ENCODE assay signal across 12 mouse cellular contexts in the genomic region with DNA sequence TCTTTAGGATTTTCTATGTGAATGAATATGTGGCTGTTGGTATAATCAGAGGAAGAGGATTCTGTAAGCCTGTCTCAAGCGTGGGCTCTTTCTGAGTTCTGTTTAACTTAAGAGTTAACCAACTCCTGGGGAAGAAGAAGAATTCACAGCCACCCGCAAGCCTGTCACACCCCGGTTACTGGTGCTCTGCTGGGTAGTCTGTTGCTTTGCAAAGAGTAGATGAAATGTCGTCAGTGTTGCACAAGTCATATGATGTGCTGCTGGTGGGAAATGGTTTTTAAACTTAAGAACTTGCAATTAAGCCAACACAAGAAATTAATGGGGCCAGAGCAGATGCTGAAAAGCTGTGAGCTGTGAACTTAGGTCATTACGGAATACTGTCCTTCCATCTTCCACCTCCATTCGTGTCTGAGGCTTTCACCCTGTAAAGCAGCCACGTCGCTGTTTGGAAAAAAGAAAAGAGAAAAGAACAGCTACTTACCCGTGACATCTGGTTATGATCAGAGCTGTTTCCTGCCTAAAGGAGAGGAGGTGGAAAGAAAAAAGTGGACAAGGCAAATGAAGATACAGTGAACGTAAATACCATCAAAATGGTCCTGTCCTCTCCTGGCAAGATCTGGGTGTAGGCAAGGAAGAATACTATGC. TPM values are rescaled to one million over a fixed set of nuclear protein-coding genes. Genes with fewer than 3 reads are reported as not detected.
DNase-seq lines count a peak whose midpoint lies in the region; ATAC-seq and TF ChIP-seq lines count a peak whose summit lies in the region.
"Had no signal": no experiment of that assay in that cellular context is flagged by ENCODE, and none has a peak within 500 bp of the region (broad histone marks: within the 10 kb centered on the region; RNA-seq: fewer than 3 reads in every experiment).

No protein-coding gene starts in this region.

- peak overlapping the region; percentile 35 for H3K4me3 ChIP-seq in heart, embryonic 10.5 days
- 0 out of 2 replicates have a peak overlapping the region, but pooled peaks have one; percentile 5 for H3K4me3 ChIP-seq in neural tube, embryonic 13.5 days
- no peak overlapping the region; the same call in 1 of the 2 replicates for H3K4me3 ChIP-seq in intestine, postnatal 0 days (ENCODE audit: low read depth, low read length)
- peak overlapping the region; percentile 34 for H3K4me3 ChIP-seq in stomach, embryonic 16.5 days (replicated peaks; ENCODE audit: low read length)
- H3K4me3 ChIP-seq: midbrain, embryonic 10.5 days had no signal

- no peak overlapping the region for H3K9ac ChIP-seq in neural tube, embryonic 13.5 days
- H3K9ac ChIP-seq in intestine, postnatal 0 days (ENCODE audit: low read depth, low read length) = no peak overlapping the region
- H3K9ac ChIP-seq in stomach, embryonic 16.5 days (ENCODE audit: low read length) = peak overlapping the region; percentile 46

- H3K27me3 ChIP-seq in heart, embryonic 10.5 days (ENCODE audit: insufficient read depth, poor library complexity, severe bottlenecking) = no peaks in the 10 kb centered on the region
- no peaks in the 10 kb centered on the region for H3K27me3 ChIP-seq in neural tube, embryonic 13.5 days
- no peaks in the 10 kb centered on the region for H3K27me3 ChIP-seq in intestine, postnatal 0 days (replicated peaks; ENCODE audit: control insufficient read depth, insufficient read depth, low read length)
- H3K27me3 ChIP-seq in stomach, embryonic 16.5 days (ENCODE audit: control insufficient read depth, insufficient read depth, low read length) = no peaks in the 10 kb centered on the region

- no peak for DNase-seq in heart, embryonic 10.5 days (ENCODE audit: low spot score)
- DNase-seq in heart, postnatal 25 days (ENCODE audit: low spot score) = no peak
- no peak for DNase-seq in neural tube, embryonic 10.5 days (ENCODE audit: extremely low spot score, low spot score)
- no peak for DNase-seq in MN1 (ENCODE audit: low spot score)
- DNase-seq: cerebellum, adult 9-11 months had no signal

- intact Hi-C loops in heart, postnatal 25 days (cut with DNase I) = no loop called here

- peaks cover 20% of the 10 kb centered on the region for H3K36me3 ChIP-seq in heart, embryonic 10.5 days
- peaks cover 20% of the 10 kb centered on the region for H3K36me3 ChIP-seq in neural tube, embryonic 13.5 days
- peaks cover 17% of the 10 kb centered on the region for H3K36me3 ChIP-seq in intestine, postnatal 0 days (ENCODE audit: control insufficient read depth, insufficient read depth)
- H3K36me3 ChIP-seq in stomach, embryonic 16.5 days (ENCODE audit: control insufficient read depth, insufficient read depth, low read length) = no peaks in the 10 kb centered on the region

- no peak for TF ChIP-seq CTCF in intestine, postnatal 0 days (IDR thresholded peaks at IDR 0.05; ENCODE audit: low read depth)

- peak overlapping the region; percentile 5; the same call in 1 of the 2 replicates for H3K4me2 ChIP-seq in neural tube, embryonic 13.5 days
- peak overlapping the region; percentile 33; the same call in 1 of the 2 replicates for H3K4me2 ChIP-seq in intestine, postnatal 0 days (replicated peaks; ENCODE audit: low read depth)
- peak overlapping the region; percentile 45 for H3K4me2 ChIP-seq in stomach, embryonic 16.5 days (ENCODE audit: low read depth, low read length)

- no peak for ATAC-seq in neural tube, embryonic 13.5 days (ENCODE audit: low read depth)
- ATAC-seq in intestine, postnatal 0 days = no peak
- no peak for ATAC-seq in stomach, embryonic 16.5 days (ENCODE audit: insufficient read depth, low FRiP score)
- no peak for ATAC-seq in cerebellum, adult (ENCODE audit: insufficient number of reproducible peaks, low FRiP score, low TSS enrichment)

- 48% methylated on average over 10 of the region's 10 CpGs for WGBS in heart, embryonic 10.5 days
- 70% methylated on average over 10 of the region's 10 CpGs for WGBS in neural tube, embryonic 13.5 days
- 42% methylated on average over 10 of the region's 10 CpGs for WGBS in intestine, postnatal 0 days
- WGBS in stomach, embryonic 16.5 days = 35% methylated on average over 10 of the region's 10 CpGs

- peaks cover 17% of the 10 kb centered on the region for H3K4me1 ChIP-seq in heart, embryonic 10.5 days
- H3K4me1 ChIP-seq in neural tube, embryonic 13.5 days (replicated peaks) = 0 out of 2 replicates have a peak, but pooled peaks cover 6% of the 10 kb centered on the region
- H3K4me1 ChIP-seq in intestine, postnatal 0 days (replicated peaks; ENCODE audit: control insufficient read depth, insufficient read depth, low read length) = no peaks in the 10 kb centered on the region
- H3K4me1 ChIP-seq in stomach, embryonic 16.5 days (ENCODE audit: control insufficient read depth, insufficient read depth, low read length) = peaks cover 5% of the 10 kb centered on the region; the same call in 1 of the 2 replicates

- peak overlapping the region; percentile 59; the same call in 1 of the 2 replicates for H3K27ac ChIP-seq in heart, embryonic 10.5 days
- no peak overlapping the region for H3K27ac ChIP-seq in neural tube, embryonic 13.5 days (replicated peaks)
- H3K27ac ChIP-seq in intestine, postnatal 0 days (ENCODE audit: low read depth, low read length) = no peak overlapping the region
- peak overlapping the region; percentile 46; the same call in 1 of the 2 replicates for H3K27ac ChIP-seq in stomach, embryonic 16.5 days (ENCODE audit: low read length)
- H3K27ac ChIP-seq: midbrain, embryonic 10.5 days had no signal

- no peaks in the 10 kb centered on the region for H3K9me3 ChIP-seq in heart, embryonic 10.5 days
- H3K9me3 ChIP-seq in neural tube, embryonic 13.5 days = no peaks in the 10 kb centered on the region
- H3K9me3 ChIP-seq in intestine, postnatal 0 days (ENCODE audit: control insufficient read depth) = no peaks in the 10 kb centered on the region
- no peaks in the 10 kb centered on the region for H3K9me3 ChIP-seq in stomach, embryonic 16.5 days (replicated peaks; ENCODE audit: control insufficient read depth, low read length)
- H3K9me3 ChIP-seq: midbrain, embryonic 10.5 days had no signal

RNA-seq across cellular contexts. Expression of gene Ctsk, which starts 0.6 kb away (rescaled TPM):
- polyA plus RNA-seq in heart, embryonic 10.5 days (2016; fragmentation: Nextera tagmentation; extraction: Ambion mirVana) = 4.2 and 10.2 TPM in 2 replicates
- total RNA-seq in heart, postnatal 25 days (2021) = 10 to 100 TPM in 1 of 2 experiments, 1 to 10 TPM in 1; 8.7 to 10.9 TPM
- polyA plus RNA-seq in neural tube, embryonic 13.5 days (2015; fragmentation: Nextera tagmentation; extraction: Ambion mirVana) = 13.3 and 19.2 TPM in 2 replicates
- polyA plus RNA-seq in intestine, postnatal 0 days (2015; fragmentation: Nextera tagmentation; extraction: Ambion mirVana) = 9.1 and 9.8 TPM in 2 replicates
- 15.6 and 16.7 TPM in 2 replicates for polyA plus RNA-seq in stomach, embryonic 16.5 days (2015; fragmentation: Nextera tagmentation; extraction: Ambion mirVana)

RNA-seq across cellular contexts. Expression of gene Ctss, which starts 27.0 kb away (rescaled TPM):
- polyA plus RNA-seq in heart, embryonic 10.5 days (2016; fragmentation: Nextera tagmentation; extraction: Ambion mirVana) = 0.96 and 1.9 TPM in 2 replicates
- 10 to 100 TPM; 13.6 TPM for total RNA-seq in heart, postnatal 25 days (2021)
- 17.7 and 18.9 TPM in 2 replicates for polyA plus RNA-seq in neural tube, embryonic 13.5 days (2015; fragmentation: Nextera tagmentation; extraction: Ambion mirVana)
- polyA plus RNA-seq in intestine, postnatal 0 days (2015; fragmentation: Nextera tagmentation; extraction: Ambion mirVana) = 195 and 202 TPM in 2 replicates
- polyA plus RNA-seq in stomach, embryonic 16.5 days (2015; fragmentation: Nextera tagmentation; extraction: Ambion mirVana) = 28.9 and 32.4 TPM in 2 replicates

RNA-seq across cellular contexts. Expression of gene Hormad1, which starts 59.9 kb away (rescaled TPM):
- 0.19 TPM in 1 of 2 replicates, not detected in the other for polyA plus RNA-seq in heart, embryonic 10.5 days (2016; fragmentation: Nextera tagmentation; extraction: Ambion mirVana)
- not detected for total RNA-seq in heart, postnatal 25 days (2021)
- polyA plus RNA-seq in neural tube, embryonic 13.5 days (2015; fragmentation: Nextera tagmentation; extraction: Ambion mirVana) = not detected in 2 replicates
- polyA plus RNA-seq in intestine, postnatal 0 days (2015; fragmentation: Nextera tagmentation; extraction: Ambion mirVana) = not detected in 2 replicates
- not detected in 2 replicates for polyA plus RNA-seq in stomach, embryonic 16.5 days (2015; fragmentation: Nextera tagmentation; extraction: Ambion mirVana)
- total RNA-seq: gastrocnemius, postnatal 4 days; layer of hippocampus, adult 18-20 months had no signal
- polyA plus RNA-seq: midbrain, embryonic 10.5 days had no signal

Comparison
In these comparisons a context has a peak if more than half of its experiments do, and no peak if none do; other contexts are left out.
1. H3K27ac ChIP-seq: peak in heart, embryonic 10.5 days (single experiment) and stomach, embryonic 16.5 days (single experiment); none in neural tube, embryonic 13.5 days (single experiment) and intestine, postnatal 0 days (single experiment).
2. Peak in every context shown above with its lines, with median percentiles within 50 percentile points of each other: H3K4me2 ChIP-seq.